Mouse (Mus musculus) lung, adult 2 months (tissue): ENCODE data around the gene Olfr849. TPM values are rescaled to one million over a fixed set of nuclear protein-coding genes. Genes with fewer than 3 reads are reported as not detected.

Experiments used
- DNase-seq: peaks from one replicate; pipeline ENCODE4 v3.0.0; 2022
- H3K4me1 ChIP-seq: fragments of 200-500 bp; 2 replicates; pipeline ENCODE4 v1.6.1; 2011; ENCODE audit warnings: low read length; ENCODE audit not compliant: control insufficient read depth, insufficient read depth
- H3K4me3 ChIP-seq: fragments of 200-500 bp; replicated peaks from 2 replicates; pipeline ENCODE3; 2011; ENCODE audit warnings: low read depth, mild to moderate bottlenecking, control low read depth, low read length; ENCODE audit errors: extremely low read depth
- CTCF ChIP-seq: fragments of 200-500 bp; IDR thresholded peaks from 2 replicates; pipeline ENCODE4 v1.5.1; 2011; ENCODE audit warnings: mild to moderate bottlenecking, low read length, control low read depth; ENCODE audit not compliant: insufficient read depth
- POLR2A ChIP-seq: fragments of 200-500 bp; IDR thresholded peaks from 2 replicates; pipeline ENCODE4 v1.6.1; 2011; ENCODE audit warnings: low read depth, mild to moderate bottlenecking, control low read depth, low read length, borderline replicate concordance; ENCODE audit errors: extremely low read depth
- whole genome bisulfite sequencing: fragments of 180-500 bp; shearing (Covaris S2); methylation state at CpG from one replicate; pipeline ENCODE4 v1.1.7; 2018; 5-methylcytosine and 5-hydroxymethylcytosine counted together
- polyA plus RNA-seq: library from polyadenylated mRNA; depleted of rRNA; stranded (reverse); fragments of >200 nt; gene quantifications from 2 replicates; pipeline ENCODE4 v1.2.3, GENCODE M21; 2012; rRNA removed

The Olfr849 gene
- polyA plus RNA-seq, result not detected in 2 replicates

DNA sequence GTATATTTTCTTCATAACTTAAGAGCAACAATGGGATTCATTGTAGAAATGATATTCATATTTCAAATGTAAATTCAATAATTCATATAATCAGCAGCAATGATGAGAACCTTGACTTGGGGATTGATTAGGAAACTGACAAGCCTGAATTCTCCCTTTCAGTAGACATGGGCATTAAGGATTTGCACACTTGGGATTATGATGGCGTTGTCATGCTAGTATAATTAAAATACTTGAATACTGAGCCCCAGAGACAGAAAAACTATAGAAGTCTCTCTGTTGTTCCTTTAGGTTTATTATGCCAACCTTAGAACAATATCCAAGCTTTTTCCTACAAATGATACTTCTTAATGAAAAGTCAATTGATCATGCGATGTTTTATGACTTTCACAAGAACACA lies at the start of gene Olfr849:
Gene Olfr849, plus strand, starts transcription at position 301 of the 400 bp plus-strand sequence.
- Histone ChIP-seq H3K4me3 (no peak within 1 kb of the TSS), H3K4me1 (no peaks in the 10 kb centered on the region)
- no peak for DNase-seq
- WGBS, result 75% methylated on average over 2 of the region's 2 CpGs
- TF ChIP-seq POLR2A, result no peak
- TF ChIP-seq CTCF, result no peak

DNA sequence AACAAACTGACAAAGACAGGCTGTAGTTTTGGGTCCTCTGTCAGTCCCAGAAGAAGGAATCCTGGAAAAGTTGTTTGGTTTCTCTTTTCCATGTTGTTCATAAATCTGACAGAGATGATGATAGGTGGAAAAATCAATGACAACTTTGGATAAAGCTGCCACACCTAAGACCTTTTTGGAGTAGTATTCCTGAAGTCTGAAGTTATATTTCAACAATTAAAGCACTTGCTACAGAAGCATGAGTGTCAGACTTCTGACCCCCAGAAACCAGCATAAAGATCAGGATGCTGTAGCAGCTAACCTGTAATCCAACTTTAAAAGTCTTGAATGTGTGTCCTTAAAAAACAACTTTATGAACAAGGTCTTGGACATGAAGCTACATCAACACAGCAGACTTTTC lies 38.1 kb downstream of the Olfr849 start, which contains the start of gene Olfr850:
Gene Olfr850, minus strand, starts transcription at position 101 of the 400 bp plus-strand sequence.
- TF ChIP-seq POLR2A (no peak), CTCF (no peak)
- DNase-seq, result no peak
- H3K4me3 ChIP-seq, result no peak within 1 kb of the TSS
- no peaks in the 10 kb centered on the region for H3K4me1 ChIP-seq

DNA sequence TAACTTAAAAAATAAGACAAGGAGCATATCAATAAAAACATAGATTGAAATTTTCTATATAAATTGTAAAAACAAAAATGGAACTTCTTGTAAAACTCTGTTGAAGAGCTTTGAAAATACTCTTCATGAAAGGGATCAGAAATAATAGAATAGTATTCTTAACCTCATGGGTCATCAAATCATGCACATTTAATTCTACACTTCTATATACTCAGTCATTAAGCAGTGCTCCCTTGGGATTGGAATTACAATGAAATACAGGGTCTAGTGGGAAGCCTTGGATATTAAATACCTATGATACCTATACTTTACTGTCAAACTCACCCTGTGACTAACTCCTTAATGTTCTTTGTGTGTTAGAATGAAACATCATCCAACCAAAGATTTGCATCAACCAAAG lies 52.9 kb downstream of the Olfr849 start, which contains the start of gene Olfr851:
Gene Olfr851, plus strand, starts transcription at position 301 of the 400 bp plus-strand sequence.
- Histone ChIP-seq H3K4me3 (no peak within 1 kb of the TSS), H3K4me1 (no peaks in the 10 kb centered on the region)
- TF ChIP-seq POLR2A (no peak), CTCF (no peak)
- DNase-seq, result no peak

Other genes starting within 250 kb of the Olfr849 start
- gene Olfr843, start 188.3 kb upstream of the Olfr849 start, polyA plus RNA-seq, result not detected in 2 replicates
- not detected in 2 replicates for gene Olfr844, start 123.9 kb upstream of the Olfr849 start, polyA plus RNA-seq
- not detected in 2 replicates for gene Olfr845, start 103.8 kb upstream of the Olfr849 start, polyA plus RNA-seq
- not detected in 2 replicates for gene Olfr846, start 76.3 kb upstream of the Olfr849 start, polyA plus RNA-seq
- not detected in 2 replicates for gene Olfr847, start 61.6 kb upstream of the Olfr849 start, polyA plus RNA-seq
- gene Olfr850, start 38.0 kb downstream of the Olfr849 start, polyA plus RNA-seq, result not detected in 2 replicates
- not detected in 2 replicates for gene Olfr851, start 53.0 kb downstream of the Olfr849 start, polyA plus RNA-seq
- not detected in 2 replicates for gene Olfr853, start 100.8 kb downstream of the Olfr849 start, polyA plus RNA-seq
- not detected in 2 replicates for gene Olfr854, start 127.1 kb downstream of the Olfr849 start, polyA plus RNA-seq
- gene Olfr855, start 142.4 kb downstream of the Olfr849 start, polyA plus RNA-seq, result not detected in 2 replicates
- gene Zfp317, start 181.8 kb downstream of the Olfr849 start, polyA plus RNA-seq, result 5.6 and 7.4 TPM in 2 replicates